Mouse (Mus musculus) forebrain, postnatal 0 days (tissue): ENCODE measurements around the gene Pcca. TPM values are rescaled to one million over a fixed set of nuclear protein-coding genes. Genes with fewer than 3 reads are reported as not detected.

Experiments
- ATAC-seq: fragments of 200-750 bp; cut with Nextera tagmentation; 2 replicates; pipeline ENCODE4 v1.8.0; 2017; ENCODE audit warnings: mild to moderate bottlenecking, moderate library complexity
- DNase-seq: peaks from one replicate; pipeline ENCODE4 v3.0.0-alpha.2; 2015
- H3K27ac ChIP-seq: fragments of 300-500 bp; sonication (generic); 2 replicates; pipeline ENCODE4 v1.5.1; 2014; ENCODE audit warnings: low read depth, mild to moderate bottlenecking, antibody characterized with exemption, low read length, moderate library complexity, mixed read lengths
- H3K27me3 ChIP-seq: fragments of 300-500 bp; sonication (generic); 2 replicates; pipeline ENCODE4 v1.6.1; 2014; ENCODE audit warnings: mild to moderate bottlenecking, low read length, mixed read lengths; ENCODE audit not compliant: insufficient read depth
- H3K36me3 ChIP-seq: fragments of 300-500 bp; sonication (generic); 2 replicates; pipeline ENCODE4 v1.6.1; 2014; ENCODE audit warnings: mild to moderate bottlenecking, moderate library complexity; ENCODE audit not compliant: insufficient read depth
- H3K4me1 ChIP-seq: fragments of 300-500 bp; sonication (generic); 2 replicates; pipeline ENCODE4 v1.6.1; 2014; ENCODE audit warnings: antibody characterized with exemption; ENCODE audit not compliant: insufficient read depth
- H3K4me2 ChIP-seq: fragments of 300-500 bp; sonication (generic); 2 replicates; pipeline ENCODE4 v1.6.1; 2014; ENCODE audit warnings: low read depth, mild to moderate bottlenecking, moderate library complexity
- H3K4me3 ChIP-seq: fragments of 300-500 bp; sonication (generic); 2 replicates; pipeline ENCODE4 v1.5.1; 2014; ENCODE audit warnings: low read depth, low read length, mixed read lengths
- H3K9ac ChIP-seq: fragments of 300-500 bp; sonication (generic); 2 replicates; pipeline ENCODE4 v1.6.1; 2014; ENCODE audit warnings: mild to moderate bottlenecking
- H3K9me3 ChIP-seq: fragments of 300-500 bp; sonication (generic); 2 replicates; pipeline ENCODE4 v1.6.1; 2016; ENCODE audit warnings: low read length
- CTCF ChIP-seq: sonication (generic); IDR thresholded peaks from 2 replicates; pipeline ENCODE4 v1.5.1; 2016; ENCODE audit warnings: antibody characterized with exemption, control low read depth, low read depth
- WGBS: fragments of 180-500 bp; shearing (Covaris S2); extraction: QIAGEN DNeasy Blood & Tissue Kit; methylation state at CpG from one replicate; pipeline ENCODE4 v1.1.7; 2014; 5-methylcytosine and 5-hydroxymethylcytosine counted together
- polyA plus RNA-seq: library from polyadenylated mRNA; unstranded; fragments of >200 nt; fragmentation: Nextera tagmentation; extraction: Ambion mirVana; gene quantifications from 2 replicates; pipeline ENCODE4 v1.2.1, GENCODE M21; 2015
- total RNA-seq: library from RNA; depleted of rRNA; stranded (reverse); fragments of >200 nt; gene quantifications from 2 replicates; pipeline ENCODE4 v1.2.3, GENCODE M21; 2014

Pcca gene
- total and polyA plus RNA-seq, 2 experiments from 2014 or later = 12.4 to 29.4 TPM

GRCm38 (mm10) chr14:122611035-122611434, 76.9 kb downstream of the Pcca start:
- TF ChIP-seq CTCF = no peak
- no peak overlapping the region for H3K4me3 ChIP-seq
- DNase-seq (no peak), ATAC-seq (no peak)
- H3K27ac ChIP-seq = no peak overlapping the region
- H3K9ac ChIP-seq = no peak overlapping the region
- no peak overlapping the region for H3K4me2 ChIP-seq
- no peaks in the 10 kb centered on the region for H3K27me3 ChIP-seq
- H3K36me3 ChIP-seq = no peaks in the 10 kb centered on the region
- no peaks in the 10 kb centered on the region for H3K4me1 ChIP-seq
- no peaks in the 10 kb centered on the region for H3K9me3 ChIP-seq
- 98% methylated on average over 4 of the region's 4 CpGs for WGBS

GRCm38 (mm10) chr14:122612317-122612716, 78.2 kb downstream of the Pcca start:
- no peak for DNase-seq
- Histone ChIP-seq H3K27ac (no peak overlapping the region), H3K4me3 (no peak overlapping the region), H3K27me3 (no peaks in the 10 kb centered on the region), H3K9me3 (no peaks in the 10 kb centered on the region), H3K4me1 (no peaks in the 10 kb centered on the region), H3K4me2 (no peak overlapping the region), H3K36me3 (no peaks in the 10 kb centered on the region), H3K9ac (no peak overlapping the region)
- no peak for TF ChIP-seq CTCF
- ATAC-seq = no peak
- 91% methylated on average over 3 of the region's 3 CpGs for WGBS

- H3K36me3 ChIP-seq = peaks cover 5% of the 10 kb centered on the region; the same call in 1 of the 2 replicates
- no peak overlapping the region for H3K27ac ChIP-seq
- H3K4me3 ChIP-seq = no peak overlapping the region
- no peaks in the 10 kb centered on the region for H3K4me1 ChIP-seq
- WGBS = 97% methylated on average over 2 of the region's 2 CpGs
- no peak for DNase-seq
- no peaks in the 10 kb centered on the region for H3K27me3 ChIP-seq
- no peak overlapping the region for H3K4me2 ChIP-seq
- ATAC-seq = no peak
- H3K9ac ChIP-seq = no peak overlapping the region
- H3K9me3 ChIP-seq = no peaks in the 10 kb centered on the region
- TF ChIP-seq CTCF = no peak
These were observed 83.5 kb downstream of the Pcca start for GRCm38 (mm10) chr14:122617656-122618055.

GRCm38 (mm10) chr14:122633416-122633815, 99.3 kb downstream of the Pcca start:
- H3K27ac ChIP-seq = no peak overlapping the region
- no peak for TF ChIP-seq CTCF
- DNase-seq (no peak), ATAC-seq (no peak)
- no peak overlapping the region for H3K4me3 ChIP-seq
- no peaks in the 10 kb centered on the region for H3K9me3 ChIP-seq
- no peaks in the 10 kb centered on the region for H3K27me3 ChIP-seq
- 0 out of 2 replicates have a peak, but pooled peaks cover 3% of the 10 kb centered on the region for H3K4me1 ChIP-seq
- WGBS = 94% methylated on average over 2 of the region's 2 CpGs
- no peaks in the 10 kb centered on the region for H3K36me3 ChIP-seq
- no peak overlapping the region for H3K4me2 ChIP-seq
- H3K9ac ChIP-seq = no peak overlapping the region

- Histone ChIP-seq H3K27me3 (no peaks in the 10 kb centered on the region), H3K4me3 (no peak overlapping the region), H3K9ac (no peak overlapping the region), H3K4me1 (0 out of 2 replicates have a peak, but pooled peaks cover 3% of the 10 kb centered on the region), H3K9me3 (no peaks in the 10 kb centered on the region), H3K36me3 (no peaks in the 10 kb centered on the region), H3K27ac (no peak overlapping the region), H3K4me2 (no peak overlapping the region)
- WGBS = 16% methylated on average over 6 of the region's 6 CpGs
- no peak for DNase-seq
- ATAC-seq = no peak
- TF ChIP-seq CTCF = no peak
These were observed 102.5 kb downstream of the Pcca start for GRCm38 (mm10) chr14:122636601-122637000.

GRCm38 (mm10) chr14:122637798-122638555, 103.9 kb downstream of the Pcca start:
- Histone ChIP-seq H3K4me1 (0 out of 2 replicates have a peak, but pooled peaks cover 3% of the 10 kb centered on the region), H3K9ac (no peak overlapping the region), H3K36me3 (no peaks in the 10 kb centered on the region), H3K4me3 (no peak overlapping the region), H3K27me3 (no peaks in the 10 kb centered on the region), H3K4me2 (no peak overlapping the region), H3K27ac (no peak overlapping the region), H3K9me3 (no peaks in the 10 kb centered on the region)
- peak; percentile 29; the same call in 1 of the 2 replicates for TF ChIP-seq CTCF
- 35% methylated on average over 5 of the region's 5 CpGs for WGBS
- peak; percentile 53 for DNase-seq
- ATAC-seq = no peak

- ATAC-seq = no peak
- H3K9me3 ChIP-seq = no peaks in the 10 kb centered on the region
- H3K27me3 ChIP-seq = no peaks in the 10 kb centered on the region
- no peak overlapping the region for H3K4me3 ChIP-seq
- 0 out of 2 replicates have a peak, but pooled peaks cover 3% of the 10 kb centered on the region for H3K4me1 ChIP-seq
- TF ChIP-seq CTCF = no peak
- H3K9ac ChIP-seq = no peak overlapping the region
- no peak for DNase-seq
- no peaks in the 10 kb centered on the region for H3K36me3 ChIP-seq
- H3K27ac ChIP-seq = no peak overlapping the region
- 81% methylated on average over 2 of the region's 2 CpGs for WGBS
- H3K4me2 ChIP-seq = no peak overlapping the region
These were observed 105.1 kb downstream of the Pcca start for GRCm38 (mm10) chr14:122639168-122639720.
